13 mouse cellular contexts compared by ENCODE assay signal in genomic region chr3:109854449-109855155, GRCm38 (mm10).
DNase-seq lines count a peak whose midpoint lies in the region; TF ChIP-seq lines count a peak whose summit lies in the region.
"Had no signal": no experiment of that assay in that cellular context is flagged by ENCODE, and none has a peak within 500 bp of the region (broad histone marks: within the 10 kb centered on the region; RNA-seq: fewer than 3 reads in every experiment).

No protein-coding gene starts in this region.

- H3K4me1 ChIP-seq in cortical plate, adult 2 months (ENCODE audit: control insufficient read depth, insufficient read depth, low read length) = peaks cover 1% of the 10 kb centered on the region; the same call in 1 of the 2 replicates

- TF ChIP-seq POLR2A in cortical plate, adult 2 months (IDR thresholded peaks at IDR 0.05; ENCODE audit: extremely low read depth, insufficient read depth, low read length) = no peak

- H3K4me3 ChIP-seq in cortical plate, adult 2 months (ENCODE audit: insufficient read depth, low read length) = no peak overlapping the region
- H3K4me3 ChIP-seq: heart, adult 2 months; limb, embryonic 13.5 days had no signal

- peak overlapping the region; percentile 10 for H3K27ac ChIP-seq in cortical plate, adult 2 months (ENCODE audit: insufficient read depth, low read length)
- H3K27ac ChIP-seq: heart, adult 2 months; limb, embryonic 13.5 days had no signal

- TF ChIP-seq CTCF in cortical plate, adult 2 months (IDR thresholded peaks at IDR 0.05; ENCODE audit: extremely low read depth, insufficient read depth, low read length) = no peak

- DNase-seq in left cerebral cortex, adult 18-20 months (ENCODE audit: low spot score in 2 of 2) = peak; percentile 18 to 37
- no peak for DNase-seq in left cerebral cortex, postnatal 10 days (ENCODE audit: extremely low spot score in 1 of 2, low spot score in 2 of 2)
- peak; percentile 28 for DNase-seq in layer of hippocampus, adult 9-11 months
- peak; percentile 80 for DNase-seq in telencephalon, adult 2 months (ENCODE audit: low read depth, low spot score)
- no peak for DNase-seq in spleen, adult 12 weeks (ENCODE audit: low spot score)
- no peak for DNase-seq in heart, postnatal 4 days
- DNase-seq: cerebellum, adult 9-11 months; heart, adult 2 months; kidney, adult 9 months; kidney, postnatal 36 days; liver, postnatal 0 days had no signal

- intact Hi-C loops in left cerebral cortex, postnatal 10 days (cut with DNase I) = no loop called here

Comparison
In these comparisons a context has a peak if more than half of its experiments do, and no peak if none do; other contexts are left out.
1. DNase-seq: peak in left cerebral cortex, adult 18-20 months (2 of 2), layer of hippocampus, adult 9-11 months (single experiment) and telencephalon, adult 2 months (single experiment); none in left cerebral cortex, postnatal 10 days (0 of 2), spleen, adult 12 weeks (single experiment) and heart, postnatal 4 days (single experiment).